Mouse (Mus musculus): ENCODE measurements at regions not wholly inside any gene's neighbourhood (a gene's known extent, or its start where the extent isn't known, plus 50 kb on each side); places are given as distances from the start of the nearest gene placed in this dataset.
"Not testable (repeated sequence)": the region's sequence is repeated elsewhere in the genome, so short reads cannot be mapped to it uniquely, and the experiment has no call there.

- no peak for DNase-seq
Measured at GRCm38 (mm10) chr5:3250273-3250672, 91.0 kb upstream of the Cdk6 start.

- no peak for DNase-seq
Measured at GRCm38 (mm10) chr5:3260289-3260688, 81.0 kb upstream of the Cdk6 start.

- DNase-seq: not testable (repeated sequence)
Measured at GRCm38 (mm10) chr5:3264988-3265738, 76.1 kb upstream of the Cdk6 start.

- no peak for DNase-seq
Measured at GRCm38 (mm10) chr5:3267021-3267420, 74.3 kb upstream of the Cdk6 start.

GRCm38 (mm10) chr5:3269760-3270159 is 71.5 kb upstream of the Cdk6 start:
- DNase-seq: no peak

GRCm38 (mm10) chr5:3273140-3273539 is 68.1 kb upstream of the Cdk6 start:
- not testable (repeated sequence) for DNase-seq

- not testable (repeated sequence) for DNase-seq
Measured at GRCm38 (mm10) chr5:3277241-3277640, 64.0 kb upstream of the Cdk6 start.

- DNase-seq: not testable (repeated sequence)
Measured at GRCm38 (mm10) chr5:3278956-3279355, 62.3 kb upstream of the Cdk6 start.

GRCm38 (mm10) chr5:3281911-3282506 is 59.3 kb upstream of the Cdk6 start:
- not testable (repeated sequence) for DNase-seq

- DNase-seq: no peak
Measured at GRCm38 (mm10) chr5:3283083-3283482, 58.2 kb upstream of the Cdk6 start.

GRCm38 (mm10) chr5:3284335-3284734 is 57.0 kb upstream of the Cdk6 start:
- not testable (repeated sequence) for DNase-seq

GRCm38 (mm10) chr5:3289991-3290417 is 51.3 kb upstream of the Cdk6 start:
- peak; percentile 9 to 22 for DNase-seq
